Mouse (Mus musculus): ENCODE results near the gene C330007P06Rik.

C330007P06Rik gene

GRCm38 (mm10) chrX:36837069-36837676, 36.7 kb downstream of the C330007P06Rik start:
- no peak for DNase-seq (ENCODE audit: low spot score in 2 of 2)

GRCm38 (mm10) chrX:36833397-36834084, 40.4 kb downstream of the C330007P06Rik start:
- DNase-seq (ENCODE audit: low spot score in 2 of 2), result peak in 1 of 2 experiments; percentile 39

- peak; percentile 30 to 44 for DNase-seq (ENCODE audit: low spot score in 2 of 2)
These were observed 42.3 kb downstream of the C330007P06Rik start for GRCm38 (mm10) chrX:36831632-36832031.

- DNase-seq (ENCODE audit: low spot score in 2 of 2), result peak; percentile 19 to 40
These were observed 43.6 kb downstream of the C330007P06Rik start for GRCm38 (mm10) chrX:36830271-36830670.

- DNase-seq (ENCODE audit: low spot score in 2 of 2), result no peak
These were observed 47.0 kb downstream of the C330007P06Rik start for GRCm38 (mm10) chrX:36826873-36827272.

- DNase-seq (ENCODE audit: low spot score in 2 of 2), result no peak
These were observed 48.9 kb downstream of the C330007P06Rik start for GRCm38 (mm10) chrX:36825032-36825431.

- DNase-seq (ENCODE audit: low spot score in 2 of 2), result no peak
These were observed 49.8 kb downstream of the C330007P06Rik start for GRCm38 (mm10) chrX:36823932-36824711.

GRCm38 (mm10) chrX:36820201-36820600, 53.7 kb downstream of the C330007P06Rik start:
- DNase-seq (ENCODE audit: low spot score in 2 of 2), result peak in 1 of 2 experiments; percentile 27

GRCm38 (mm10) chrX:36819575-36819974, 54.3 kb downstream of the C330007P06Rik start:
- no peak for DNase-seq (ENCODE audit: low spot score in 2 of 2)

GRCm38 (mm10) chrX:36816953-36817441, 56.9 kb downstream of the C330007P06Rik start:
- DNase-seq (ENCODE audit: low spot score in 2 of 2), result no peak

- no peak for DNase-seq (ENCODE audit: low spot score in 2 of 2)
These were observed 57.5 kb downstream of the C330007P06Rik start for GRCm38 (mm10) chrX:36816368-36816899.

- DNase-seq (ENCODE audit: low spot score in 2 of 2), result no peak
These were observed 58.5 kb downstream of the C330007P06Rik start for GRCm38 (mm10) chrX:36815439-36815838.

- no peak for DNase-seq (ENCODE audit: low spot score in 2 of 2)
These were observed 58.9 kb downstream of the C330007P06Rik start for GRCm38 (mm10) chrX:36815022-36815421.

GRCm38 (mm10) chrX:36814161-36814836, 59.6 kb downstream of the C330007P06Rik start:
- DNase-seq (ENCODE audit: low spot score in 2 of 2), result no peak

- DNase-seq (ENCODE audit: low spot score in 2 of 2), result no peak
These were observed 62.5 kb downstream of the C330007P06Rik start for GRCm38 (mm10) chrX:36811377-36811776.

- no peak for DNase-seq (ENCODE audit: low spot score in 2 of 2)
These were observed 65.6 kb downstream of the C330007P06Rik start for GRCm38 (mm10) chrX:36808318-36808683.

GRCm38 (mm10) chrX:36807360-36808317, 66.3 kb downstream of the C330007P06Rik start:
- peak; percentile 90 to 91 for DNase-seq (ENCODE audit: low spot score in 2 of 2)

GRCm38 (mm10) chrX:36805466-36806235, 68.3 kb downstream of the C330007P06Rik start:
- no peak for DNase-seq (ENCODE audit: low spot score in 2 of 2)

GRCm38 (mm10) chrX:36804196-36804595, 69.7 kb downstream of the C330007P06Rik start:
- peak; percentile 66 to 68 for DNase-seq (ENCODE audit: low spot score in 2 of 2)

- no peak for DNase-seq (ENCODE audit: low spot score in 2 of 2)
These were observed 70.7 kb downstream of the C330007P06Rik start for GRCm38 (mm10) chrX:36803189-36803588.
